Mouse (Mus musculus) cerebellum, postnatal 4 days (tissue): ENCODE results near the gene Kcnq1.
A peak's percentile ranks its signal among the peaks of the same experiment; 100 is the strongest.

Experiments used
- DNase-seq, 2 experiments: peaks; one replicate each; pipeline ENCODE4 v3.0.0; 2022; ENCODE audit warnings: low spot score in 2 of 2, mixed read lengths in 1 of 2

Kcnq1 gene

DNA sequence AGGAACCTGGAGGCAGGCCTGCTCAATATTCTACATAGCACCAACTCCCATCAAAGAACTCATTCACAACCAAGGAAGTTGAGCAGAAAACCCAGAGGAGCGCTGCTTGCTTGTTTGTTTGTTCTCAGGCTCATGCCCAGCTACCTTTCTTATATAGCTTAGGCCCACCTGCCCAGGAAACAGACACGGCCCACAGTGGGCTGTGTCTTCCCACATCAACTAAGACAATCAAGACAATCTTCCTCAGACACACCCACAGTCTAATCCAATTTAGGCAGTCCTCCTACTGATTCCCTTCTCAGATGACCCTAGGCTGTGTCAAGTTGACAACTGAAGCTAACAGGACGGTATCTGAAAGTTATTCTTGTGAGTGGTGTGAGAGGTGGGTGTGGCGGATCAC lies at the start of gene Kcnq1:
Kcnq1 (plus strand) TSS at position 301 of the 400 bp plus-strand sequence.
- DNase-seq: no peak

GRCm38 (mm10) chr7:143057023-143057422 lies 49.1 kb upstream of the Kcnq1 start:
- DNase-seq: no peak

GRCm38 (mm10) chr7:143057667-143058220 lies 48.4 kb upstream of the Kcnq1 start:
- no peak for DNase-seq

DNA sequence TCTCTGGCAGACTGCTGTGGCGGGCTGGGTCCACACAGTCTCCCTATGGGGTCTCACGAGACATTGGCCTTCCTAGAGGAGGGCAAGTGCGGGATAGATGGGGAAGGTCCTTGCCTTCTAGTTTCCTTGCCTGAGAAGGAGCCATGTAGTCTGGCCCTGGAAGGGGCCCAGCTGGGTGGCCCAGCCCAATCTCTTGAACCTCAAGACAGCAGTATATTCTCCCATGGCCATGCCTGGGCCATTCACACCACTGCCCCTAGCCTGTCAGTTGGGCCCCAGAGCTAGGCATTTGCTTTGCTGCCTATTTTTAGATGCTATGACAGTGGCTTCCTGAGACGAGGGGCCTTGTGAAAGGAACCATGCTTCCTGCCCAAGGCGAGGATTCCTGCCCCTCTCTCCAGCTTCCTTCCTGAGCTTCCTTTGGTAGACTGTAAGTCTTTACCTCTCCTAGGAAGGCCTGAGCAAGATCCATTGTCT lies 47.9 kb upstream of the Kcnq1 start:
- DNase-seq: no peak

GRCm38 (mm10) chr7:143059202-143059870 lies 46.8 kb upstream of the Kcnq1 start:
- peak in 1 of 2 experiments; percentile 38 for DNase-seq

DNA sequence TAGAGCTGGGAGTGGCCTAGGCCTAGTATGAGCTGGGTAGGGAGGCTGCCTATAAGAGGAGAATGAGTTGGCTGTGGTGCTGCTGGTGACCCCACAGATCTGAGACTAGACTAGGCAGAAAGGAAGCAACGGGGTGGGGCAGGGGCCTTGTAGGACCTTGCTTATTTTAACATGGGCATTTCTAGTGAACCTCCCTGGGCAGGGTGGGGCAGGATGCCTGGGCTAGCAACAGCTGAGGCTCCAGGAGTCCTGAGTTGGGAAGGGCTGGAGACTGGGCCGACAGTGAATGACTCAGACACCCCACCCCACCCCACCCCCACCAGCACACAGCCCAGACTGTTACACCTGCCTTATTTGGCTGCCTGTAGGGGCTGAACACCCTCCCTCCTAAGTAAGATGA lies 43.5 kb upstream of the Kcnq1 start:
- no peak for DNase-seq

DNA sequence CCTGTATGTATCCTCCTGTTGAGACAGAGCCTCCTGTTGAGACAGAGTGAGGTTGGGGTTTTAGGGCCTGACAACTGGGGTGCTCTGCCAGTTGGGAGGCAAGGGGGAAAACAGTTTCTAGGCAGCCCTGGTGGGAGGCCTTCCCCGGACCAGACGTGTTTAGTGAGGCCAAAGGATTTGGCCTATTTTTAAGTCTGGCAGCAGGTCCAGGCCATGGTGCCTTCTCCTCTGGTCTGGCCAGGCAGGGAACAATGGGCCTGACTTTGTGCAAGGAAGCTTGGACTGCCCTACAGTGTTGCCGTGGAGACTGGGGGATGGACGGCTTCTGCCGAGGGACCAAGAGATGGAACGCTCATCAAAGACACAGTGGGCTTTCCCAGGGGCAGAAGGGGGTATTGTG lies 41.9 kb upstream of the Kcnq1 start:
- DNase-seq: peak in 1 of 2 experiments; percentile 37

DNA sequence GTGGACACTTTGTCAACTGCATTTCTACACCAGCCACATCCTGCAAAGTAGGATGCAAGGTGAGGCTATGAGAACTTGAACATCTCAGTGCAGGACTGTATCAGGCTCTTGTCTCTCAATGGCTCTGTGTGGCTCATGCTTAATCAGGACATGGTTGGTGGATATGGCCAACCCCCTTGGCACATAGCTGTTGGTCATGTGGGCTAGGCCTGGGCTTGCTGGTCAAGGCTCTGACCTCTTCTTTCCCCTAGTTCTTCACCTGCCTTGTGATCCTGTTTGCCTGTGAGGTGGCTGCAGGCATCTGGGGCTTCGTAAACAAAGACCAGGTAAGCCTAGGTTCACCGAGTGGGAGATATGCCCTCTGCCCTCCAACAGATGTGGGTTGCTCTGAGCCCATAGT lies 40.5 kb upstream of the Kcnq1 start:
- DNase-seq: no peak

- DNase-seq: no peak
Measured at GRCm38 (mm10) chr7:143067469-143067868, 38.7 kb upstream of the Kcnq1 start.

GRCm38 (mm10) chr7:143067897-143068296 lies 38.3 kb upstream of the Kcnq1 start:
- no peak for DNase-seq

DNA sequence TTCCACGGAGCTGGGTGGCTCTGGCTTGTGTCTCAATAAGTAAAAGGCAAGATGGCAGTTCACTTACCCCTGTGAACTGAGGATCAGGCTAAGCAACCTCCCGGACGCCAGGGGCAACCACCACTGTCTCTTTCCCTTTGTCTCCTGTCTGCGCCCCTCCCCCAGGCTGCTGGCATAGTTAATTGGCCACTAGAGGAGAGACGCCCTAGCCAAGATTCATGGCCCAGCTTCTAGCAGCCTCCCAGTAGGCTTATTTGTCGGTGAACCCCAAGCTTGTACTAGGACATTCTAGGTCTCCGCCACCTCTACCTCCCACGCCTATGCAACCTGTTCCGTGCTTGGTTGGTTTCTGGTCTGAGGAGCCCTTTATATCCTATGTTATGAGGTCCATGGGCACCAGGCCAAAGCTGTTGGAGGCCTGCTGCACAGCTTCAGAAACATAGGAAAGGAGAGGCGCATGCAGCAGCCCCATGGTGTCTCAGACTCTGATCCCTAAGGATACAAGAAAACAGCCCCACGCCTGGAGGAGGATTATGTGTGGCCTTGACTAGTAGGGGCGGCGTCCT lies 37.8 kb upstream of the Kcnq1 start:
- peak; percentile 46 to 79 for DNase-seq

GRCm38 (mm10) chr7:143068882-143069591 lies 37.1 kb upstream of the Kcnq1 start, which contains the start of gene Tssc4:
TSS of gene Tssc4 (plus strand) at chr7:143069249.
- DNase-seq: peak; percentile 89 to 95

DNA sequence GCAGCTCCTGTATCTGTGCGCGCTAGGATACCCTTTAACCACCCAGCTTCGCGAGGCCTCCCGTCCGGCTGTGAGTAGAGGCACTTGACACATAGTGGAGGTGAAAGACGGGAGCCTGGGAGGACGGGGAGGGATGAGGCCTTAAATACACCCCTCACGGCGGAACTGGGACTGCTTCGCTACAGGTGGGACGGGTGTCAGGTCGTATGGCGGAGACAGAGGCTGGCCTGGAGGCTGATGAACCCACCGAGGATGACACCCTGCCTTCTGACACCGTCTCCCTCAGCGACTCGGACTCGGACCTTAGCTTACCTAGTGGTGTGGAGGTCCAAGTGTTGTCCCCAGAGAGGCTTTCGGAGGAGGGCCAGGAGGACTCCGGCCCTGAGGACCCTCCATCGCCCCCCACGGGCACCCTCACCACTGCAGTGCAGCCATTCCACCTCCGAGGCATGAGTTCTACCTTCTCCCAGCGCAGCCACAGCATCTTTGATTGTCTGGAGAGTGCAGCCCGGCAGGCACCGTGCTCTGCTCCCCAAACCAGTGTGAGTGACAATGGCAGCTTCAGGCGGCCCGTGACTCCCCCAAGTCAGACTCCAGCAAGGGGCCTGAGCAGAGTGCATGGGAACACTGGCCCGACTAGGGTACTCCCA lies 36.3 kb upstream of the Kcnq1 start:
- DNase-seq: peak in 1 of 2 experiments; percentile 24

DNA sequence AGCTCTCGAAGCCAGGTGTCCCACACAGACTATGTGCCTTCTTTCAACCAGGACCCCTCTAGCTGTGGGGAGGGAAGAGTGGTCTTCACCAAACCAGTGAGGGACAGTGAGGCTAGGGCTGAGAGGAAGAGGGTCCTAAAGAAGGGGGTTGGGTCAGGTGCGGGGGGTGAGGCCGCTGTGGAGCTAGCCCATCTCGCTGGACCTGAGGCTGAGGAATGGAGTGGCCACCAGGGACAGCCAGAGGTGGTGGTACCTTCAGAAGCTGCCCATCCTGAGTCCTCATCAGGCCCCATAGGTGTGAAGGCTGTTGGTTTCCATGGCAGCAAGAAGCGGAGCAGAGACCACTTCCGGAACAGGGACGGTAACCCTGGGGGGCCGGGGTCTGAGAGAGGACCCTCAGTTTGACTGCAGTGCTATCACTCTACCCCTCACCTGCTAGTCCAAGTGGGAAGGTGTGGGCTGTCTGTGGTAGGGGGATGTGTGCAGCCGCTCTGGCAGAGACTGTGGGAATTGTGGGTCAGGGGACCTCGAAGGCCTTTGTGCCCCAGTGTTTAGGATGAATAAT lies 35.6 kb upstream of the Kcnq1 start:
- no peak for DNase-seq

- DNase-seq: no peak
Measured at GRCm38 (mm10) chr7:143072605-143073004, 33.6 kb upstream of the Kcnq1 start.

GRCm38 (mm10) chr7:143073086-143073485 lies 33.1 kb upstream of the Kcnq1 start:
- peak in 1 of 2 experiments; percentile 67 for DNase-seq

- DNase-seq: no peak
Measured at GRCm38 (mm10) chr7:143075394-143075793, 30.8 kb upstream of the Kcnq1 start.

- no peak for DNase-seq
Measured at GRCm38 (mm10) chr7:143077351-143077750, 28.8 kb upstream of the Kcnq1 start.

GRCm38 (mm10) chr7:143082024-143082423 lies 24.1 kb upstream of the Kcnq1 start:
- DNase-seq: no peak

- no peak for DNase-seq
Measured at GRCm38 (mm10) chr7:143083708-143084107, 22.5 kb upstream of the Kcnq1 start.

DNA sequence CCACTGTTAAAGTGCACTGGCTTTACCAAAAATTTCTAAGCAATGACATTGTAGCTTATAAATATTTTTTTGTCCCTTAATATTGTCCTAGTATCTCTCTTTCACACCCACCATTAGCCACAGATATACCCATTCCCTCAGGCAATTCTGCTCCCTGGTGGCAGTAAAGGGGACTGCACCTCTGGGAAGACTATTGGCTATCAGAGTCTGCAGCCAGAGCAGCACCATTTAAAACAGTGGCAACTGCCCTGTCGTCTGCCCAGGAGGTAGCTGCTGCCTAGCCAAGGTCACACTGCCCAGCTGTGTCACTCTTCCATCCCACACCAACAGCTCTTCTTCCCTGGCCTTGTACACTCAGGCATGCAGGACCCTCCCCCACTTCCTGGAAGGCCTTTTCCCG lies 19.8 kb upstream of the Kcnq1 start:
- peak in 1 of 2 experiments; percentile 67 for DNase-seq
